Mouse (Mus musculus): Measurements from ENCODE around the gene Ceacam19.

Gene Ceacam19

DNA sequence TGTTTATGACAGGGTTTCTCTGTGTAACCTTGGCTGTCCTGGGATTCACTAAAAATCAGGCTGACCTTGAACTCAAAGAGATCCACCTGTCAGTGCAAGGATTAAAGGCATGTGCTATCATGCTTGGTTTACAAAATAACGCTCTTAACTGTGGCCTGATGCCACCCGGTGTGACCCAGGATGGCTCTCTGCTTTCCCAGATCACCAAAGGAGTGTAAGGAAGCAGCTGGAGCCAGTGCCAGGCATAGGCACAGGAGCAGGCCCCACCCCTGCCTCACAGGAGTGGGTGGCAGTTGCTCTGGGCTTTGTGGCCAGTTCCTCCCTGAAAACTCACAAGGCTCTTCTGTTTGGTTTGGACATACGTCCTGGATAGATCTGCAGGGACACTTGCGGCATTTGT, 47.4 kb downstream of the Ceacam19 start:
- DNase-seq = no peak

DNA sequence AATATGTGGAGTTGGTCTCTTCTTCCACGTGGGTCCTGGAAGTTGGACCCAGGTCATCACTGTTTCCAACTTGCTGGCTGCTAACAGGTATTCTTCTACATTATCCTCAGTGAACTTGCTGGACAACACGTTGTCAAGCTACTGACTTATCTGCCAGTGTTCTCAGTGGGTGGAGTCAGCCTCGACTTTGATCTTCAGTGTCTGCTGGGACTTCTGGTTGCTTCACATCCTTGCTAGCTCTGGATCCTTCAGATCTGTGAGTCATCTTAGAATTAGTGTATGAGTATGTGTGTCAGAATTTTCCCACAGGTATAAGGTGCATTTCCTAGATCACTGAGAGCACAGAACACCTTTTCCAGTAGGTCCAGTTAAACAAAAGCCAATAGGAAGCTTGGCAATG, 50.9 kb downstream of the Ceacam19 start:
- DNase-seq = no peak

DNA sequence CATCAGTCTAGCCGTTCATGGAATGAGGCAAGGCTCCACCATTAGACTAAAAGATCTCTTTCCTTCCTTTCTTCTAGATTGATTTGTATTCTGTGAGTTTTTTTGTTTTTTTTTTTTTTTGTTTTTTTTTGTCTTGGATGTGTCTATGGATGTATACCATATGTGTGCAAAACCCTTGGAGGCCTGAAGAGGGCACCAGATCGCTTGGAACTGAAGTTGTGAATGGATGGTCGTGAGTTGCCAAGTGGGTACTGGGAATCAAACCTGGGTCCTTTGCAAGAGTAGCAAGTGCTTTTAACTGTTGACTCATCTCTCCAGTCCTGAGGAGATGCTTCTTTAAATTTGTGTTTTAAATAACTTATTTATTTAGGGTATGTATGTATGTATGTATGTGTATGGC, 53.7 kb downstream of the Ceacam19 start:
- DNase-seq = no peak

DNA sequence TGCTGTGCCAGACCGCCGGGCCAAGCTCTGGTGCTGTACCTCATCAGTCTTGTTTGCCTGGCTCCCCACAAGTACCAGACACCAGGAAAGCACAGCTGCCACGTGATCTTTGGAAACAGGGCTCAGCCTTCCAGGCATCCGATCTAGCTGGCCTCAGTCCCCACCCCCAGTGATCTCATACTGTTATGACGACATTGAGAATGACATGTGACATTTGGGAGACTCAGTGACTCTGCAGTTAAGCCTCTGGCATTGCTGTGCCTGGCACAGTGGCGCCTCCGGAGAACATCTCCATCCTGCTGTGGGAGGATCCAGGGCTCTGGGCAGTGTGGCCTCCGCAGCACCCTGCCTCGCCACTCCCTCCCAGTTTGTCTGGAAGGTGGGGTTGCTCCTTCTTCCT, 55.9 kb downstream of the Ceacam19 start:
- no peak for DNase-seq

GRCm38 (mm10) chr7:19830682-19831156, 57.0 kb downstream of the Ceacam19 start:
- DNase-seq = no peak

- DNase-seq = no peak
Observed at GRCm38 (mm10) chr7:19829694-19830093, 58.1 kb downstream of the Ceacam19 start.

GRCm38 (mm10) chr7:19826756-19827155, 61.0 kb downstream of the Ceacam19 start:
- DNase-seq = no peak

Data from thymus, postnatal 36 days (tissue).